Mouse (Mus musculus): ENCODE data around the gene Evi5l. TPM values are rescaled to one million over a fixed set of nuclear protein-coding genes. Genes with fewer than 3 reads are reported as not detected.

Gene Evi5l
- 10 to 100 TPM; 13.5 to 16.9 TPM for total RNA-seq (2021)
- long read RNA-seq, experiment 1, transcript Evi5l-203 (20 exons, 3,938 nt), result major isoform, 24 of 38 reads
- long read RNA-seq, experiment 1, partial matches to known transcripts, result 8 of 38 reads
- long read RNA-seq, experiment 1, other reads (novel, unspliced or antisense), result 4 of 38 reads
- long read RNA-seq, experiment 2, transcript Evi5l-203 (20 exons, 3,938 nt), result major isoform, 23 of 34 reads
- long read RNA-seq, experiment 2, partial matches to known transcripts, result 3 of 34 reads
- long read RNA-seq, experiment 2, other reads (novel, unspliced or antisense), result 6 of 34 reads

DNA sequence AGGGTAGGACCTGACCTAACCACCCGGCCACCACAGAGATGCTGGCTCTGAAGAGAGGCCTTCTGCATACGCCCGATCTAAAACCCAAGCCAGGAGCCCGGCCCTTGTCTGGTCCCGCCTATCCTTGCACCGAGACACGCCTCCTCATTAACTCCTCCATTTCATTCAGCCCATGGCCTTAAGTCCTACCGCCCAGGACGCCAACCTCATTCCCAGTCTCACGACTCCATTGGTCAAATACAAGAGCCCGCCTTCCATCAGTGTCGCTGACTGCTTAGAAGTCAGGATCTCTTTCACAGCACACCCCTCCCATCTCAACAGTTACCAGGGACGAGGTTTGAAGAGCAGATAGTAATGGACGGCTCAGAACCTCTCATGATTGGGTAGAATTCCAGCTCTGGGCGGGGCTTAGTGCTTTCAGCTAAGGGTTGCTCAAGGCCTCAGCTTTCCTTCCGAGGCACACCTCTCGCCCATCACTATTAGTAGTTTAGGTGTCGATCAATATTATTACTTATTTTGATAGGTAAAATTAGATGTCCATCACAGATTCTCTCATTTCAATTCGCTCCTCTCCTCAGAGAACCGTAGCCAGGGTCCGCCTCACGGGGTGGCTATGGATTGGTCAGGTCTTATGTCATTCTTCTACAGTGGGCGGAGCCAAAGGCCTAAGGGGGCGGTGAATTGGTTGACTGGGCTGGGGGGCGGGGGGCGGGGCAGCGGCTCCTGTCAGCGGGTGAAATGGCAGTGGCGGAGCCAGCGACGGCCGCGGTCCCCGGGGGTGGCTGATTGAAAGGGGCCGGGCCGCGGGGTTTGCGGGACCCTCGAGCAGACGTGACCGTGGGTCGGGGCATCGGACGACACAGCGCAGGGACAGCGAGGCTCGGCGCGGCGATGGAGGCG, at the start of gene Evi5l:
Evi5l (plus strand) TSS at position 716 of the 900 bp plus-strand sequence.
- DNase-seq, result peak; percentile 98
- intact Hi-C loops (cut with DNase I), result loop anchor here (5.0 to 10.0 kb wide), 2 partner anchors 449 to 511 kb away; partner anchors contain the start of gene Zfp958
- TF ChIP-seq CTCF (IDR thresholded peaks at IDR 0.05), result no peak
- peak within 1 kb of the TSS; percentile 93 for H3K4me3 ChIP-seq
- peak within 1 kb of the TSS; percentile 88 for H3K27ac ChIP-seq

DNA sequence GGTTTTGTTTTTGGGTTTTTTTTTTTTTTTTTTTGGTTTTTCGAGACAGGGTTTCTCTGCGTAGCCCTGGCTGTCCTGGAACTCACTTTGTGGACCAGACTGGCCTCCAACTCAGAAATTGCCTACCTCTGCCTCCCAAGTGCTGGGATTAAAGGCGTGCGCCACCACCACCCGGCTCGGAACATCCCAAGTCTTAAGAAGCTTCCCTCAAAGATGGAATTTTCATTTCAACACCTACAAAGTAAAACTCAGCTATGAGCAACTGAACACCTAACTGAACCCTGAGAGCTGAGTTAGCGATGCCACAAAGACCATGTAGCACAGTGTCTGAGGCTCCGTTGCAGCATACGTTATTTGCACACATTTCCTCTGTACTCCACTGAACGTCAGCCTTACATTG, 32.6 kb upstream of the Evi5l start, which contains the start of gene Cd209g:
Cd209g (plus strand) TSS at position 301 of the 400 bp plus-strand sequence.
- intact Hi-C loops (cut with DNase I), result no loop called here
- Histone ChIP-seq H3K4me3 (no peak within 1 kb of the TSS), H3K27ac (no peak within 1 kb of the TSS)
- DNase-seq, result no peak
- no peak for TF ChIP-seq CTCF (IDR thresholded peaks at IDR 0.05)

DNA sequence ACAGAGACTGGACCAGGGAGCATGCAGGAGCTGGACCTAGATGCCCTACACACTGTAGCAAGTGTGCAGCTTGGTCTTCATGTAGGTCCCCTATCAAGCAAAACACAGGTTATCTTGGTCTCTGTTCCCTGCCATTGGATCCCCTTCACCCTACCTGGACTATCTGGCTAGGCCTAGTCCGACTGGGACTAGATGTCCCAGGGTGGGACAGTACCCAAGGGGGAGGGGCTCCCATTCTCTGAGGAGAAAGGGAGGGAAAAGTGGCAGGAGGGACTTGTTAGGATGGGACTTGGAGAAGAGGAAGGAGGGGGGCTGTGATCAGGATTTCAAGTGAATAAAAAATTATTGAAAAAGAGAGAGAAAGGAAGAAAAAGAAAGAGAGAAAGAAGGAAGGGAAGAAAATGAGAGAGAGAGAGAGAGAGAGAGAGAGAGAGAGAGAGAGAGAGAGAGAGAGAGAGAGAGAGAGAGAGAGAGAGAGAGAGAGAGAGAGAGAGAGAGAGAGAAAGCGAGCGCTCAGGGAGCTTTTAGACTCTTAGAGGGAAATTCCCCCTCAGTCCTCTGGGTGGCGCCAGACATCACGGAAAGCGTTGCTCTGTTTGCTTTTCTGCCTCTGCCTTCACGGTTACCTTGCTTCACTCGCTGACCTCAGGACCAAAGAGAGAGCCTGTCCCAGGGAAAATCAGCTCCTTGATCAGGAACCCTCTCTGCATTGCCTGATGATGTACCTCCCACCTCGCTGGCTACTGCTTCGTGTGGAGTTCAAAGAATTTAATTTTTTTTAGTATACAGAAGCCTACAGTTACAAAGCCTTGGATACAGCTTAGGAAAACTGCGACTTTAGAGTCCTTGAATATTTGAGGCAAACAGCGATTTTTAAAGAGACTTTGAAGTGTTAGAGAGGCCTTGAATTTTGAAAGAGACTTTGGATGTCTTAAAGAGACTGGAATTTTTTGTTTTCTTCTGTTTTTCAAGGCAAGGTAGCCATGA, 26.4 kb upstream of the Evi5l start:
- peak; percentile 78 for TF ChIP-seq CTCF (IDR thresholded peaks at IDR 0.05)
- Histone ChIP-seq H3K27ac (no peak overlapping the region), H3K4me3 (no peak overlapping the region)
- peak; percentile 72 for DNase-seq
- intact Hi-C loops (cut with DNase I), result loop anchor here (1.0 to 5.0 kb wide), 3 partner anchors 232 to 449 kb away; no protein-coding TSS in a partner anchor

DNA sequence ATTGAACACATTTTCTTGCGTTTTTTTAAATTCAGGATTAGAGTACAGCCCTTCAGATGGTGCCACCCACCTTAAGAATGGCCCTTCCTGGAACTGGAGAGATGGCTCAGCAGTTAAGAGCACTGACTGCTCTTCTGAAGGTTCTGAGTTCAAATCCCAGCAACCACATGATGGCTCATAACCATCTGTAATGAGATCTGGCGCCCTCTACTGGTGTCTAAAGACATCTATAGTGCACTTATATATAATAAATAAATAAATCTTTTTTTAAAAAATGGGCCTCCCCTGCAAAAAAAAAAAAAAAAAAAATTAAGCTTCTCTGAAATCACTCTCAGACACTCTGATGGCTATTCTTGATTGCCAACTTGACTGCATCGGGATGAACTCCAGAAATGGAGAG, 24.6 kb upstream of the Evi5l start:
- Histone ChIP-seq H3K4me3 (no peak overlapping the region), H3K27ac (no peak overlapping the region)
- peak; percentile 41 for TF ChIP-seq CTCF (IDR thresholded peaks at IDR 0.05)
- intact Hi-C loops (cut with DNase I), result loop anchor here (2.0 to 5.0 kb wide), 2 partner anchors 231 to 447 kb away; no protein-coding TSS in a partner anchor
- no peak for DNase-seq

DNA sequence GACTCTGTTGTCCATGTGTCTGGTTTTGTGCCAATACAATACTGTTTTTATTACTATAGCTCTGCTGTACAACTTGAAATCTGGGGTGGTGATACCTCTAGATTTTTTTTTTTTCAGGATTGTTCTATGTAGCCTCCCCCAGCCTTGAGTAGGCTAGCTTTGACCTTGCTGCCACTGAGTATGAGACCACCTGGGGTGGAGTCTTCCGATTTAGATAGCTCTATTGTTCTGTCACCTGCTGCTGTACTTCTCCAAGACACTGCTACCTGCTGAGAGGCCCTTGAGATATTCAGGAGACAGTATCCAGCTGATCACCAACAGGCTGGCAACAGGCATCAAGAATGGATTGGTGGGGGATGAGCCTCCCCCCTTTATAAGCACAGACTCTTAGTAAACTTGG, 19.1 kb upstream of the Evi5l start:
- Histone ChIP-seq H3K4me3 (no peak overlapping the region), H3K27ac (no peak overlapping the region)
- DNase-seq, result no peak
- TF ChIP-seq CTCF (IDR thresholded peaks at IDR 0.05), result no peak
- intact Hi-C loops (cut with DNase I), result no loop called here

DNA sequence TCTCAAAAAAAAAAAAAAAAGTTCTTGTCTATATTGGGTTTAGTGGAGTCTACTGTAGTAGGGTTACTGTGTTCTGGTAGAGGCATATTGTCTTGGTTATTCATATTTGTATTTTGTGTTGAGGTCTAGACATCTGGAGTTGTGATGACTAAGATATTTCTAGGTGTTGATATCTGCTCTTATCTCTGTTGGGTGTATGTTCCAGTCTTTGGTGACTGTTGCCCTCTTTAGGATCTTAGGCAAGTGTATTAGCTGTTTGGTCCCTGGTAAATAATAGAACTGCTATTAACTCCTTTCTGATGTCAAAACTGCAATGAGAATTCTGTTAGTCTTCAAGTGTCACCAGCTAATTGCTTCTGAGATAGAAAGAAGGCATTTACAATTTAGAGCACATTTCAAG, 11.5 kb upstream of the Evi5l start:
- TF ChIP-seq CTCF (IDR thresholded peaks at IDR 0.05), result no peak
- no peak overlapping the region for H3K4me3 ChIP-seq
- H3K27ac ChIP-seq, result no peak overlapping the region
- intact Hi-C loops (cut with DNase I), result no loop called here
- no peak for DNase-seq

DNA sequence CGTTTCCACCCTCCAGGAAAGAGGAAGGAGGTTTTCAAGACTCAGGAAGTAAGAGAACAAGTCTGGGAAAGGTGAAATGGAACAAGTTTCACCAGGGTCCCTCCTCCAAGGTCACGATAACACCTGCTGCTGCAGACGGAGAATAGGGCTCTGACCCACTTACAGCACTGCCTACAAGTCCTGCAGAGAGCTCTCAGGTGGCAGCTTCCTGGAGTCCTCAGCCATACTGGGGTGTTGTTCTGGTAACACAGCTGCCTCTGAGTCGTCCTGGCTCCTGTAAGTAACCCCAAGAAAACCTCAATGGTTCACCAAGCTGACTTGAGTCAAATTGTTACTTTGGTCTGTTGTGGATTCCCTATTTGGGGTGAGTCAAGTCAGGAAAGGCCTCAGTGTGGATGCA, 3.6 kb upstream of the Evi5l start:
- no peak overlapping the region for H3K4me3 ChIP-seq
- intact Hi-C loops (cut with DNase I), result loop anchor here (10.0 kb wide), 1 partner anchor 452 kb away; the partner anchor contains the start of gene Zfp958
- DNase-seq, result no peak
- TF ChIP-seq CTCF (IDR thresholded peaks at IDR 0.05), result no peak
- no peak overlapping the region for H3K27ac ChIP-seq

DNA sequence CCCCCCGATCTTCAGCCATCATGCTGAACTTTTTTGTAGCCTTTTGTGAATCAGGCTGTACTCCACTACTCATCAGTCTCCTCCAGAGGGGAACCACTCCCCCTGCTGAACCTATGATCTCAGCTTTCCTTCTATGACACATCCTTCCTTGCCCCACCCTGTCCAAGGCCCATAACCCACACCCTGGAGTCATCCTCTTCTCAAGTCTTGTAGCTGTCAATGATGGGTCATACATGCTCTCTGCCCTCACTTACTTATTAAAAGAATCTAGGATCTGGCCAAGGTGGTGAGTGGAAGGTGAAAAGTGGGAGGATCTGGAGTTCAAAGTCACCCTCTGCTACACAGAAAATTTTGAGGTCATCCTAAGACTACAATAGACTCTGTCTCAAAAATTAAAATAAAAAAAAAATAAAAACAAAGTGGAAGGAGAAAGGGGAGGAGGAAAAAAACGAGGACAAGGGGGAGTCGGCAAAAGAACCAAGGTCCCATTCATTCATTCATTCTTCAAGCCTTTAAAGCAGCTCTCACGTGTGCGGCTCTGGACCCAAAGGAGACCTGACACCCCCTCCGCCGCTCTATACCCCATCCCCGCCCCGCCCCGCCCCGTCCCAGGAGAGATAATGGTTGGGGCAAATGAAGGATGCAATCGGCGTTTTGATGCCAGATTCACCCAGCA, 1.1 kb upstream of the Evi5l start:
- peak overlapping the region; percentile 93 for H3K4me3 ChIP-seq
- peak; percentile 17 for DNase-seq
- intact Hi-C loops (cut with DNase I), result loop anchor here (5.0 to 10.0 kb wide), 2 partner anchors 449 to 512 kb away; partner anchors contain the start of gene Zfp958
- H3K27ac ChIP-seq, result peak overlapping the region; percentile 67
- no peak for TF ChIP-seq CTCF (IDR thresholded peaks at IDR 0.05)

DNA sequence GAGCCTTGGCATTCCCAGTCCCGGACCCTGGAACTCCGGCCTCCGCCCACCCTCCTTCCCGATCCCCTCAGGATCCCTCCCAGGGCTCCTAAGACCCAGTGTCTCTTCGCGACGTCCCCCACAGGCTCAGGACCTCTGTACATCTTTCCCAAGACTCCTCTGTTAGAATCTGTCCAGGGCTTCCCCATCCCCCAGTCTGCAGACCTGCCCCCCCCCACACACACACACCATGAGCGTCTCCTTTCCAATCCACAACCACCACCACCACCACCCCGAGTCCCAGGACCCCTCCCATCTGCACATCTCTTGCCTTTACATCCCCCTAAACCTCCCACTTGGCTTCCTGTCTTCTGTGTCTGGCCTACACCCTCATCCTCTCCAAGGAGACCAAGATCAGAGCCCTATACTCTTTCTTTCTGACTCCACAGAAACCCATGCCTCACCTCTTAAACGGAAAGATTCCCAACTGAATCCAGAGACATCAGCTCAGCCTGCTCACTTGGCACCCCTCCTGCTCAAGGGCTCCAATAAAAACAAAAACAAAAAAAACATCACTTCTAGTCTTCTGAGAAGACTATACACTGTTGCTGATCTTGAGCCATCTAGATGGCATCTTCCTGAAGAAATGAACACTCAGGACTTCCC, 636 bp downstream of the Evi5l start:
- intact Hi-C loops (cut with DNase I), result loop anchor here (5.0 to 10.0 kb wide), 2 partner anchors 448 to 510 kb away; partner anchors contain the start of gene Zfp958
- DNase-seq, result no peak
- no peak for TF ChIP-seq CTCF (IDR thresholded peaks at IDR 0.05)

DNA sequence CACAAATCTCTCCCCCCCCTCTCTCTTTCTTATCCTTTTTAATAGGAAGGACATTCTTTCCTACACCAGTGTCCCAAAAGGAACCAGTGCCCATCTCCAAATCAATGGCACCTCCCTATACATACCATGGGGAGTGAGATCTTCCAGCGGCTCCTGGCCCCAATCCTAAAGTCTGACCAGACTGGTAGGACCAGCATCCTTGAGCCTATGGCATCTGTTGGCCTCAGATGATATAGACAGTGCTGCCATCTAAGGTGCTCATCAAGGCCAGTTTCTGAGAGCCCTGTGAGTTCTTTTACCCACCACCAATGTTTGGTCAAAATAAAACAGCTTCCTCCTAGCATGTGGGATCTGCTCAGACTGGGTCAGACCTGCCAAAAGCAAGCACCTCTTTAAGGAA, 1.6 kb downstream of the Evi5l start:
- intact Hi-C loops (cut with DNase I), result loop anchor here (5.0 to 10.0 kb wide), 2 partner anchors 447 to 509 kb away; partner anchors contain the start of gene Zfp958
- Histone ChIP-seq H3K27ac (no peak overlapping the region), H3K4me3 (no peak overlapping the region)
- no peak for DNase-seq
- TF ChIP-seq CTCF (IDR thresholded peaks at IDR 0.05), result no peak

More for the DNA sequence above, 636 bp downstream of the Evi5l start:
- Histone ChIP-seq H3K27ac (peak overlapping the region; percentile 88), H3K4me3 (peak overlapping the region; percentile 93)

DNA sequence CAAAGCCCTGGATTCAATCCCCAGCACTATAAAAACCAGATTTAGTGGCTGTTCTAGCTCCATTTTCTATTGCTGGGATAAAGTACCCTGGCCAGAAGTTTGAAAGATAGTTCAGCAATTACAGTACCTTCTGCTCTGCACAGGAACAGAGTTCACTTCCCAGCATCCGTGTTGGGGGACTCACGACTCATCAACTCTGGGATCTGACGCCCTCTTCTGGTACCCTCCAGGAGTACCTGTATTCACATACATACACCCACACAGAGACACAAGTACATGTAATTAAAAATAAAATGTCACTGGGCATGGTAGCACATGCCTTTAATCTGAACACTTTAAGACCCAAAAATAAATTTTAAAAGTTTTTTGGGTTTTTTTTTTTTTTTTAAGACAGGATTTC, 6.1 kb downstream of the Evi5l start:
- intact Hi-C loops (cut with DNase I), result no loop called here
- TF ChIP-seq CTCF (IDR thresholded peaks at IDR 0.05), result no peak
- Histone ChIP-seq H3K4me3 (no peak overlapping the region), H3K27ac (no peak overlapping the region)
- DNase-seq, result no peak

Measured in gastrocnemius, adult 2 months (tissue).